Mouse (Mus musculus): ENCODE results near the gene Trim69.
"Not testable (repeated sequence)": the region's sequence is repeated elsewhere in the genome, so short reads cannot be mapped to it uniquely, and the experiment has no call there.

The Trim69 gene

GRCm38 (mm10) chr2:122210534-122211228 lies 50.2 kb downstream of the Trim69 start:
- DNase-seq (ENCODE audit: low read depth, low spot score), result no peak

- not testable (repeated sequence) for DNase-seq (ENCODE audit: low read depth, low spot score)
These were observed 56.6 kb downstream of the Trim69 start for GRCm38 (mm10) chr2:122217075-122217474.

GRCm38 (mm10) chr2:122218234-122218633 lies 57.7 kb downstream of the Trim69 start:
- DNase-seq (ENCODE audit: low read depth, low spot score), result no peak

GRCm38 (mm10) chr2:122221378-122221777 lies 60.9 kb downstream of the Trim69 start:
- no peak for DNase-seq (ENCODE audit: low read depth, low spot score)

- no peak for DNase-seq (ENCODE audit: low read depth, low spot score)
These were observed 61.3 kb downstream of the Trim69 start for GRCm38 (mm10) chr2:122221798-122222197.

GRCm38 (mm10) chr2:122222272-122222671 lies 61.8 kb downstream of the Trim69 start:
- no peak for DNase-seq (ENCODE audit: low read depth, low spot score)

- no peak for DNase-seq (ENCODE audit: low read depth, low spot score)
These were observed 63.2 kb downstream of the Trim69 start for GRCm38 (mm10) chr2:122223654-122224053.
